Mouse (Mus musculus) cerebellum, adult 11-12 months (tissue): ENCODE measurements around the gene Patj.
"Not testable (repeated sequence)": the region's sequence is repeated elsewhere in the genome, so short reads cannot be mapped to it uniquely, and the experiment has no call there.

Source experiments
- DNase-seq: peaks from one replicate; pipeline ENCODE4 v3.0.0; 2022

Gene Patj

GRCm38 (mm10) chr4:98667009-98667408, 271.4 kb downstream of the Patj start:
- no peak for DNase-seq

DNA sequence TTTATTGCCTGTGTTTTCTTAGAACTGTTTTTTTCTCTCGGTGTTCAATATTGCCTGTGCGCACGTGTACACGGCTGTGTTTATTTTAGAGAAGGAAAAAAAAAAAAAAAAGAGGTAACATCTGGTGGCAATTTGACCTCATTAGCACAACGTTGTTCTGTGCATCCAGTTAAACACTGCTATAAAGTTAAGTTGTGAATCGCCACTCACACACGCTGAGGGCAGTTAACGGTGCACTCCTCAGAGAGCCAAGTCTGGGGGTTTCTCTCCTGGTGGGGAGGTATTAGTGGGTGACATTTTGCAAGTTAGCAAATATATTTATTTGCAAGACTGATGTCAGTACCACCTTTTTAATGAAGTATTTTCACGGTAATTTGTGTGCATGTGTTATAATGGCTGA, 281.9 kb downstream of the Patj start:
- DNase-seq = no peak

- no peak for DNase-seq
These were observed 291.2 kb downstream of the Patj start for GRCm38 (mm10) chr4:98686678-98687267.

GRCm38 (mm10) chr4:98688116-98688515, 292.5 kb downstream of the Patj start:
- no peak for DNase-seq

GRCm38 (mm10) chr4:98688520-98688919, 292.9 kb downstream of the Patj start:
- DNase-seq = no peak

DNA sequence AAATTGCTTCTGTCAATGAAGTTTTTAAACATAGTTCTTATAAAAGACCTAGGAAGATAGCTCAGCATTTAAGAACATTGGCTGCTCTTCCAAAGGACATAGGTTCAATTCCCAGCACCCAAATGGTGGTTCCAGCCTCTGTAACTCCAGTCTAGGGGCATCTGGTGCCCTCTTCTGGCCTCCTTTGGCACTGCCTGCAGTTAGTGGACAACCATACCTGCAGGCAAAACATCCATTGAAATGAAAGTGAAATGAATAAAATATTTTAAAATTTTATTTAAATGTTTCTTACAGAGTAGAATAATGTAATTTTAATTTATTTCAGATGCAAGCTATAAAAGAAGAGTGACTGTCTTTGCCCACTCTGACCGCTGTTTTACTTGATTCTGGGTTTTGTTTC, 294.4 kb downstream of the Patj start:
- DNase-seq = no peak

GRCm38 (mm10) chr4:98693465-98694185, 298.0 kb downstream of the Patj start:
- DNase-seq = no peak

- DNase-seq = no peak
These were observed 302.3 kb downstream of the Patj start for GRCm38 (mm10) chr4:98697932-98698331.

DNA sequence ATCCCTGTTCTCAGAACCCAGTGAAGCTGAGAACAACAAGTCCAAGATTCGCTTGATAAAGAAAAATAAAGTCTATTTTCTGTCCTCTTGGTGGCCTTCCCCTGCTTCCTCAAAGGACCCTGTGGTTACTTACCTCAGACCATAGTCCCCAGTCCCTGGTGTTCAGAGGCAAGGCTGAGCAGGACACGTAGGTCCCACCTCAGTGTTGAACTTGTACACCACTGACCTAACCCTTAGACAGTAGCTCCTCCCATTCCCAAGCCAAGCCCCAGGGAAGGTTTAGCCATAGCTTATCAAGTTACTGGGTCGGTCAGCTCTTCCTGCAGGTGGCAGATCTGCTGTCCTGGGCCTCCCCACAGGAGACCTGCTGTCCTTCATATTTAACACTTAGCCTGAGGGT, 303.3 kb downstream of the Patj start:
- no peak for DNase-seq

DNA sequence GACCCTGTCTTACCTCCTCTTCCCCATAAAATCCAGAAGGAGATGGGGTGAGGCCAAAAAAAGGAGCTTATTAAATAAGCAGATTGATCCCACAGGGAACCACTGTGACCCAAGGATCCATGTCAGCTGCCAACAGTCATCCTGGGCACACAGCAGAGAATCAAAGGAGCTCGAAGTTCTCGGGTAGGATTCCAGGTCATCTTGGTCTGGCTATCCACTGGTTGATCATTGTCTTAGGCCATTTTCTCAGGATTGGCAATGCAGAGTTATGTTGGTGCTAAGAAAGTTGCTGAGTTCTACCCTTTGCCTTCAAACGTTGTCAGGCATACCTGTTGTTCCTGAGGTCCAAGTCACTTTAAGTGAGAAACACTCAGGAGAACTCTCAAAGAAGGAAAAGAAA, 304.6 kb downstream of the Patj start:
- no peak for DNase-seq

GRCm38 (mm10) chr4:98702201-98702894, 306.8 kb downstream of the Patj start:
- DNase-seq = peak; percentile 71

GRCm38 (mm10) chr4:98710891-98711290, 315.3 kb downstream of the Patj start:
- DNase-seq = no peak

GRCm38 (mm10) chr4:98717735-98718546, 322.4 kb downstream of the Patj start:
- no peak for DNase-seq

DNA sequence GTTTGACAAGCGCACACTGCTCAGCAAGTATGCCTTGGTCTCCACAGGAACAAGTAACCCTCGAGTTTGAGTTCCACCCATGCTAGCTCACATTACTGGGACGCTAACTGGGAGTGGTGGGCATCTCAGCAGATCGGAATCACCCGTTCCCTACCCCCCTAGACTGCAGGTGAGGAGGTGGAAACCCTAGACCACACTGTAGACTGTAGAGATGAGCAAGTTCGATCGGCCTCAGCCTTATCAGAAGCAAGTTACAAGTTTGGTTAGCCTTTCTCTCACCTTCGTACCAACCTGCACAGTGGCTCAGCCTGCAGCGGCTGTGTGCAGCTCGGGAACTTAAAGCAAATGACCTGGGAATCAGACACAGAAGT, 322.9 kb downstream of the Patj start:
- DNase-seq = no peak

DNA sequence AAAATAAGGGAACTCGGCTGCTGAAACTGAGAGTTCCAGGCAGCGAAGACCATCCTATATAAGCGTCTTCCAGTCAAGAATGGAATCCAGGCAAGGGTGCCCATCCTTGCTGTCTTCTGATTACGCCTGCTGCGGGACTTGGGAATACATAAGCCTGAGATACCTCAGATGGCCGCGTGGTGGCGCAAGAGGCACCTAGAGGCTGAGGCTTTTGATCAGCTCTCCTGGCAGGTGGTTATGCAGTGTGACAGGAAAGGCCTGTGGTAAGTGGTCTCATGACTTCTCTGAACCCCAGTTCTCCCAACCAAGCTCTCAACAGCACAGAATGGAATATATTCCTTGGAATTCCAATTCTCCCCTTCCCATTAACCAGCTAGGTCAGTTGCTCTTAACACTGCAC, 326.9 kb downstream of the Patj start:
- DNase-seq = peak; percentile 63

DNA sequence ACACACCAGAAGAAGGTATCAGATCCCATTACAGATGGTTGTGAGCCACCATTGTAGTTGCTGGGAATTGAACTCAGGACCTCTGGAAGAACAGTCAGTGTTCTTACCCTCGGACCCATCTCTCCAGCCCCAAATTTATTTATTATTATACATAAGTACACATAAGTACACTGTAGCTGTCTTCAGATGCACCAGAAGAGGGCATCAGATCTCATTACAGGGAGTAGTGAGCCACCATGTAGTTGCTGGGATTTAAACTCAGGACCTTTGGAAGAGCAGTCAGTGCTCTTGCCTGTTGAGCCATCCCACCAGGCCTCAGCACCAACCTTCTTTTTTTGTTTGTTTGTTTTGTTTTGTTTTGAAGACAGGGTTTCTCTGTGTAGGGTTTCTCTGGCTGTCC, 329.1 kb downstream of the Patj start:
- not testable (repeated sequence) for DNase-seq

GRCm38 (mm10) chr4:98725439-98725838, 329.9 kb downstream of the Patj start:
- no peak for DNase-seq

DNA sequence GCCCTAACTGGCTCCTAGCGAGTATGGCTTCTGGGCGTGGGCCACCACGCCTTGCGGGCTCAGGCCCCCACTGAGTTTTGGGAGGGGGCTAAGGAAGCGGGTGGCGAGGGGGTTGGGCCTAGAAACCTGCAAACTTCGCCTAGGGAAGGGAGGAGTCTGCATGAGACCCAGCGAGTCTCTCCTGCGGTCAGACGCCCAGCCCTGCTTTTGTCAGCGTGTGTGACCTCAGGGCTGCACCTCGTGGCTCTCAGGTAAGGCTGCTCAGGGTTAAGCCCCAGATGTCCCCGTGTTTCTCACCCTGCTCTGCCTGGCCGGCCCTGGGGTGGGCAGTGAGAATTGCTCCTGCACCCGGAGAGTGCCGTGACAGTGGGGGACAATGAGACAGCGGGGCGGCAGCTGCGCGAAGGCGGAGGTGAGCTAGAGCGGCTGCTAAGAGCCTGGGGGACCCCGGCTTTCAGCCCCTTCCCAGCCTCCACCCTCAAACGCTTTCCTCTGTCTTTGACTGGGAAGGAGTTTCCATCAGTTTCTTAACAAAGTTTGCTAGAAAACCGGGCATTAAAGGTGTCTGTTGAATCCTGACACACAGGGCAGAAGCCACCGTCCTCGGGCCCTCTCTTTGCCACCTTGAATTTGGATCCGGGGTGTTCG, 331.1 kb downstream of the Patj start, which contains the start of gene L1td1:
Gene L1td1 (plus strand): TSS at position 145 of the 648 bp plus-strand sequence.
- DNase-seq = no peak

DNA sequence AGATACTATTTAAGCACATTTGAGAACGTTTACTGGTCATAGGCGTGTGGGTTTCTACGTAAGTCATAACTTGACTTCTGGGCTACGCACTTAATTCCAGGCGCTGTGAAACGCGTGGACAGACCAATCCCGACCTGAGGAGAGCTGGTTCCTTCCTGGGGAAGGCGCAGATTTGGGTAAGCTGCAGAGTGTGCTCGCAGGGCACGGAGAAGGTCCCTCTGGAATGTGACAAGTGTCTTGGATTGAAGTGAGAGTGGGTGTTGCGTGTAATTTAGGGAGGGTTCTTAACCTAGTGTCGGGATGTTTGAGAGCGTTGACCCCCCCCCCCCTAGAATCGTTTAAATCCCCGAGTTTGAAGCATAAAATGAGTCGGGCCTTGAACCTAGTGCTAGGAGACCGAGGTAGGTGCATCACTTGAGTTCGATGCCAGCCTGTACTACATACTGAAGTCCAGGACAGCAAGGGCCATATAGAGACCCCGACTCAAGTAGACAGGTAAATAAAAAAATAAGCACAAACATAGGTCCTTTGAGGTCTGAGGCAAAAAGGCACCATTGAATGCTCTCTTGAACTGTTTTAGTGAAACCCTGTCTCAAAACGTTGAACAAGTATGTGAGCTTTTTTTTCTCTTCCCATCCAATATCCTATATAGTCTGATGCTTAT, 331.8 kb downstream of the Patj start:
- DNase-seq = no peak

GRCm38 (mm10) chr4:98727959-98728347, 332.4 kb downstream of the Patj start:
- no peak for DNase-seq

DNA sequence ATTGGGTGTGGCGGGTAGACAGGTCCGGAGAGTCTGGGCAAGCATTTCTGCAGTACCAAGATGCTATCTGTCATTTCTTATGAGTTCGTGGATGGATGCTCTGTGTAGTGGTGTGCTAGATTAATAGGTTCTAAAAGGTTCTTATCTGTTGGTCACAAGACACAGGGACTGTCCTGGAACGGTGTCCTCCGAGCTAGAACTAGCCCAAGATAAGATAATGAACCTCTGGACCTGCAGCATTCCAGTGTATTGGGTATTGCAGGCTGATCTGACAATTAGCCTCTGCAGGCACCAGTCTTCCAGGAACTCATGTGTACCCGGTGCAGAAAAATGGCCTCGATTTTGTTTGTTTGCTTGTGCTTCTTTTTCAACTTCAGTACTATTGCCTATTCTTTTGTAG, 333.1 kb downstream of the Patj start:
- DNase-seq = no peak

DNA sequence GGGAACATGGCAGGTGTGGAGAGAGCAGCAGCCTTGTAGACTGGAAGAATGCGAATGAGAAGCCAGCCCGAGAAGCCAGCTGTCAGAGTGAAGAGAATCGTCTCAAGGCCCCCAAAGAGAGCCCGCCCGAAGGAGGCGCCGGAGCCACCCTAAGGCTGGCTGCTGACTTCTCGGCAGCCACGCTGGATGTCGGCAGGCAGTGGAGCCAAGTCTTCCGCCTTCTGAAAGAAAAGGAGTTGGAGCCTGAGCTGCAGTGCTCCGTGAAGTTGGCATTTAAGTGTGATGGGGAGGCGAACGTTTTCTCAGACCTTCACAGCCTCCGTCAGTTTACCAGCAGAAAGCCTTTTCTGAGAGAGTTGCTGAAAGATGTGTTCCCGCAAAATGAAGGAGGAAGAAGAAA, 338.1 kb downstream of the Patj start:
- DNase-seq = no peak
